Mouse (Mus musculus) urinary bladder, postnatal 25 days (tissue): Measurements from ENCODE around the gene Nmb.
A peak's percentile ranks its signal among the peaks of the same experiment; 100 is the strongest.

Source experiments
- DNase-seq: peaks from one replicate; pipeline ENCODE4 v3.0.0; 2022; ENCODE audit warnings: low spot score

The Nmb gene

DNA sequence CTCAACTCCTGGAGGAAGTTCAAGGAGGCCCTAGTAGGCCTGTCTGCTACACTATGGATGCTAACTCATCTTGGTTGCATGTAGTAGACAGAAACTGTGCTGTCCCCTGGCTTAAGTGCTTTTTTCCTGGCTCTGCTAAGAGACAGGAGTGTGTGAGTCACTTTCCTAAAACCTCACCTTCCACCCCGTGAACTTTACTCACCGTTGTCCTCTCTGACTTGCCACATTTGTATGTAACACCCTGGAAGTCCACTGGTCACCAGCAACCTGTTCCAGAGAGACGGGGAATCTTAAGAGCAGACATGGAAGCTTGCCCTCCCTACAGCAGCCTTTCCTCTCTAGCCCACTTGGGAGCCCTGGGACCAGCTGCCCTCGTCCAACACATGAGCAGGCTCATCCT, 7.2 kb downstream of the Nmb start:
- no peak for DNase-seq

DNA sequence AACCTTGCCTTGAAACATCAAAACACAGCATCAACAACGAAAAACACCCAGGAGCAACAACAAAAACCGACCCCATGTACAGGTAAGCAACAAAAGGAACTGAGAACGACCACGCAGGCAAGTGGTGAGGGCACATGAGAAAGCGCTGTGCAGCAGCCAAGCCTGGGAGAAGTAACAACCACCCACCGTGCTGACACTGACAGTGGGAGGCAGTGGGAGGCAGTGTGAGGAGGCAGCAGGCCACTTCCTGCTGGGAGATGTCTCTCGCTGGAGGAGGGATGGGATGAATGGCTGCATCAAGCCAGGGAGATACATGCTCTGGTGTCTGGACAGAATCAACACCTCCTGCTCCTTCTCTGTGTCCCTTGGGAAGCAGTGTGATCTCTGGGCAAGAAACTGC, 7.7 kb downstream of the Nmb start:
- no peak for DNase-seq

DNA sequence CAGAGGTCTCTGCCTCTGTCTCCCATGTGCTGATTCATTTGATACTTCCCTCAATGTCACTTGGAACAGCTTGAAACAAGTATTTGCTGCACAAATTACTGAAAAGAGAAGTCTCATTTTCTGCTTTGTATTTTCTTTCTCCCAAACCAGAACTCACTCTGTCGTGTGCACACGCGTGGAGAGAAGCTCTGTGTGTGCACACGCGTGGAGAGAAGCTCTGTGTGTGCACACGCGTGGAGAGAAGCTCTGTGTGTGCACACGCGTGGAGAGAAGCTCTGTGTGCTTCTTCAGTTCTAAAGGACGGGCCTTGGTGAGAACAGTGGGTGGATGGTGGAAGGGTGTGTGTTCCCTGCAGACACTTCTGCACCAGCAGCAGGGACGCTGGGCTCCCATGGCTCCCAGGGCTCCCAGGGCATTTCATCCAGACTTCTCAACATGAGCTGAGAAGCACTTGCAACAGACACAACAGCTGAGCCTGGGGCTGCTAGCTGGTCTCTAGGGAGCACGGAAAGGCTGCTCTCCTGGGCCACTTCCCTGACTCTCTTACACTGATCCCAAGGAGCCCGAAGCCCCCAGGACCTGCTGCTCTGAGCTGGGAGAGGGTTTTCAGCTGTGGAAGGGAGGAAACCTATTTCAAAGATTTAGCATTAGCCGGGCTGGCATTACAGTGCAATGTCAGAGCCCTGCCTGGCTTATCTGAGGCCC, 9.9 kb downstream of the Nmb start:
- DNase-seq = no peak

DNA sequence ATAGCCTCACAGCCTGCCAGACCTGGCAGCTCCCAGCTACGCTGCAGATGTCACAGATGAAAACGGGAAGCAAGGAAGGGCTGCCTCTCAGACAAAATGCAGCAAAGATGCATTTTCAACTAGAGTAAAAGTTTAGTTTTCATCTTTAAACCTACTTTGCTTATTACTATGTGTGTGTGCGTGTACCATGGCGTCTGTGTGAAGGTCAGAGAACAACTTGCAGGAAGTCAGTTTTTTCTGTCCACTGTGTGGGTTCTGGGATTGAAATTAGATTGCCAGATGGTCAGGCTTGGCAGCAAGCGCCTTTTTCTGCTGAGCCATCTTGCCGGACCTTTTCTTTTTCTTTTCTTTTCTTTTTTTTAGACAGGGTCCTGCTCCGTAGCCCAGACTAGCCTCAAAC, 10.7 kb downstream of the Nmb start:
- DNase-seq = no peak

DNA sequence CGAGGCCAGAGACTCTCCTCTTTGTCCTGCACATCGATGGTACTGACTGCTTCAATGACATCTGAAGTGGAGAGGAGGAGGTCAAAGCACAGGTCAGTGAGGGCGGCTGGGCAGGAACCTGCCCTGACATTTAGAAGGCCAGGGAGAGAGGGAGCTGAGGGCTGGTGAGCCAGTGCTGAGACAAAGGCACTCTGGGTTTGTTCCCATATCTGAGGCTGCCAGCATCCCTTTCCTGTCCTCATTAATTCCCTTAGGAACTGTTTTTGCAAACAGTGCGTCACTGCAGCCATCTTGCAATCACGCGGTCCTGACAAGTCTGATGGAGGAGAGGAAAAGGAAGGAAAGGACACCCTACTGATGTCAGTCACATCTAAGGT, 11.1 kb downstream of the Nmb start:
- no peak for DNase-seq

DNA sequence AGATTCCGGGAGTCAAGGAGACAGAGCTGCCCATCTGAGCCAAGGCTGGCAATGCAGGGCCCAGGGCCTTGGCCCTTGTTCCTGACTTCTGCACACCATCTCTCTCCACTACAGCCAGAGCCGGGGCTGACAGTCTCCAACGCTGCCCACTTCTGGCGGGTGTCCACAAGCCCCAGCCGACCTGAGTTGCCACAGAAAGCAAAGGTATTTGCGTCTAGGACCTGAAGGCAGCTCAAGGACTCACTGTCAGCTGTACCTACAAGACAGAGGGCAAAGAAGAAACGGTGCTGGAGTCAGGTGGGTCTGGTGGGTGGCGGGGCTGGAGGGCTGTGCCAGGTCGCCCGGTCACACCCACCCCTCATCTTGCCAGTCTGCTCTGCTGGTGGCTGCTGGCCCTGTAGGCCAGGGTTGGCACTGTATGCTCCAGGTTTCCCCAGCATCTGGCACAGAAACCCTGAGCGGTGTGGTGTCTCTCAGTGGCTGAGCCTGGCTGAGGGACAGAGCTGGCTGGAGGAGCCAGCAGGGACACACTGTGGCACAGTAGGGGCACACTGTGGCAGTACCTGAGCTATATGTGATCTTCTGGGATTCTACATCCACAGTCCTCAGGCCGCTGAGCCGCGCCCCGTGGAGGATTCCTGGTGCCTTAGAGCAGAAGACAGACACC, 11.7 kb downstream of the Nmb start:
- no peak for DNase-seq

DNA sequence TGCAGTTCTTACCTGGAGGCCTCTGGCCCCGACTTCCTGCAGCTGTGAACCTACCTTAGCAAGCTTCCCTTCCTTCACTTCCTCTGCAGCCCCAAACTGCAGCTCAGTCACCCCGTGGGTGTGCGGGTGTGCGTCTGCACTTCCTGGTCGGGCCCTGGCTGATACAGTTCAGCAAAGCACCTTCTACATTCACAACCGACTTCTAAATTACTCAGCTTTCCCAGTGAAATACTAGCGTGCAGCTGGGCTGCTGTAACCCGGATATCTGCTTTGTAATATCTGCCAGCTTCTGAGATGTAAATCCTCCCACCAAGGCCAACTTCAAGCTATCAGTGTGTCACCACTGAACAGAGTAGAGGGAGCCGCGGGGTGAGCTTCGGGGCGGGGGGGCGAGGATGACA, 15.0 kb downstream of the Nmb start:
- no peak for DNase-seq

DNA sequence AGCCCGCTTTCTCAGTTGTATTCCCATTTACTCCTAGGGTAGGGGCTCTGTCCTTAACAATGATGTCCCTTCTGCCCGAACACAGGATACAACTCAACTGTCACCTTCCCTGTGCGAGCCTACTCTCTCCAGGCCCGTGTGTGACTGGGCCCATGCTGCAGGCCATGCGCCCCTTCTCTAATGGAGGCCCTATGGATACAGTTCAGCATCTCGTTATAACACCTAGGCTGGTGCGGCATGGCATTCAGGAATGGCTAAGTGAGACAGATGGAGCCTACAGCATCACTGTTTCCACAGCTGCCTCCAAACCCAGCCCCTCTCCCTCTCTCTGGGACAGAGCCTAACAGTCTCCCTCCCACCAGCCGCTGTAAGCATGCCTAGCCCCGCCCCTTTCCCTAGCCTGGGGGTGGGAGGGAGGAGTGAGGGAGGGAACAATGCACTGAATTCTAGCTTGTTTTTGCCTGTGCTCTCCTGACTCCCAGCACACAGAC, 15.8 kb downstream of the Nmb start:
- no peak for DNase-seq

DNA sequence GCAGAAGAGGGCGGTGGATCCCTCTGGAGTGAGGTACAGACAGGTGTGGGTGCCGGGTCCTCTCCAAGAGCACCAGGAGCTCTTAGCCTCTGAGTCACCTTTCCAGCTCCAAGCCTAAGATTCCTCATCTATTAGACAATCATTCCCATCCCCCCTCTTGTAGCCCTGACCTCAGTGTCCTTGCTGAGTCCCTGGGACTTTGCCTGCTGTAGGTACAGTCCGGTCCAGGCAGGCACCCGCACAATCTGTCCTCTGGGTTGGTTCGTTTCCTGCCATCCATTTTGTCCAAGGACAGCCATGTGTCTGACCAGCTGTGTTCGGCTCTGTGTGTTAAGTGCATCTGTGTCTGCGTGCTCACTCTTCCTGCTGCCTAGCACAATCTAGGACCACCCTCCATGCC, 16.3 kb downstream of the Nmb start:
- no peak for DNase-seq

DNA sequence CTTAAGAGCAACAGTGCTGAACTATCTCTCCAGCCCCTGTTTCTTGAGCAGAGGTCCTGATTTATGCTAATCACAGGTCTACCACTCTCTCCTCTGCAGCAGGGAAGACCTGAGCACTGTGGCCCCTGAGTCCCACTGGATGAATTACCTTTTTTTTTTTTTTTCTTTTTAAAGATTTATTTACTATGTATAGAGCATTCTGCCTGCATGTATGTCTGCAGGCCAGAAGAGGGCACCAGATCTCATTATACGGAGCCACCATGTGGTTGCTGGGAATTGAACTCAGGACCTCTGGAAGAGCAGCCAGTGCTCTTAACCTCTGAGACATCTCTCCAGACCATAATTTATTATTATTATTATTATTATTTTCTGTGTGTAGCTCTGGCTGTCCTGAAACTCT, 19.2 kb downstream of the Nmb start:
- no peak for DNase-seq

DNA sequence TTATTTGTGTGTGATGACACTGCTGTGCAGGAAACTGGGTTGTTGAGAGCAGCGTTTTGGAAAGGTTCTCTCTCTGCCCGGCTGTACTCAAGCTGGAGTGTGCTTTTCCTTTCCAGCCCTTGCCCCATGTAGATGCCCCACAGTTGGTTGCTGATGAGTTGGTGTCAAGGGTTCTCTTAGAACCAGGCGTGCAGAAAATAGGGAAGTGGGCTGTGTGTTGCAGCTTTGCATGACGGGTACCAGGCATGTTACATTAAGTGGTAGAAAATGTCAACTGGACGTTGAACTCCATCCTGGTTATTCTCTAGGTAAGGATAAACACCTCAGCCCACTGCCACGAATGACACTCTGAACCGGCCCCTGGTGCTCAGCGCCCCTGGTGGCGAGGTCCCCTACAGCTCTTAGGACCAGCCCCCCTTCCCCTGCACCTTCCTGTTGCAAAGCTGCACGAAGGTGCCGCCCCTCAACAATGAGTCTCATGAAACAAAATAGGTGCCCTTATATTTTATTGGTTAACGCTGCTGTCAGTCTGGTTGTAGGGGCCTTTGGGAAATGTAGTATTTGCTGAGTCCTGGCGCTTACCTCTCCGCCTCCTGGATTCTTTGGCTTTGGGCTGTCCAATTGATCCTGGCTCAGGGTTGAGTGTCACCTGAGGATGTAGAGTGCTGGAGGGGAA, 21.9 kb downstream of the Nmb start:
- DNase-seq = no peak

DNA sequence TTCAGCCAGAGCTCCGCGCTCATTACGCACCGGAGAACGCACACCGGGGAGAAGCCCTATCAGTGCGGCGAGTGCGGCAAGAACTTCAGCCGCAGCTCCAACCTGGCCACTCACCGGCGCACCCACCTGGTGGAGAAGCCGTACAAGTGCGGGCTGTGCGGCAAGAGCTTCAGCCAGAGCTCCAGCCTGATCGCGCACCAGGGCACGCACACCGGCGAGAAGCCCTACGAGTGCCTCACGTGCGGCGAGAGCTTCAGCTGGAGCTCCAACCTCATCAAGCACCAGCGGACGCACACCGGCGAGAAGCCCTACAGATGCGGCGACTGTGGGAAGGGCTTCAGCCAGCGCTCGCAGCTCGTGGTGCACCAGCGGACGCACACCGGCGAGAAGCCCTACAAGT, 29.1 kb downstream of the Nmb start:
- DNase-seq = no peak

DNA sequence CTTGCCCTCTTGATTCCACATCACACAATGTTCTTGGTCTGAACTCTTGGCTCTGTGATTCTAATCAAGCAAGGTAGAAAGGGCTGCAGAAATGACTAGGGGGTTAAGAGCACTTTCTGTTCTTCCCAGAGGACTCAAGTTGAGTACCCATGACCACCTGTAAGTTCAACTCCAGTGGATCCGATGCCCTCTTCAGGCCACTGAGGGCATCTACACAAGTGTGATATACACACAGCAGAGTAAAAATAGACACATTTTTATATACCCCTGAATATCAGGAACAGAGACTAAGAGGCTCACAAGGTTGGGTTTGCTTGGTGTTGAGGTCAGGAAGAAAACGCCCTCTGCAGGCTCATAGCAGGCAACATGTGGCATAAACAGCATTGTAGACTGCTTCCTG, 31.2 kb downstream of the Nmb start:
- no peak for DNase-seq

DNA sequence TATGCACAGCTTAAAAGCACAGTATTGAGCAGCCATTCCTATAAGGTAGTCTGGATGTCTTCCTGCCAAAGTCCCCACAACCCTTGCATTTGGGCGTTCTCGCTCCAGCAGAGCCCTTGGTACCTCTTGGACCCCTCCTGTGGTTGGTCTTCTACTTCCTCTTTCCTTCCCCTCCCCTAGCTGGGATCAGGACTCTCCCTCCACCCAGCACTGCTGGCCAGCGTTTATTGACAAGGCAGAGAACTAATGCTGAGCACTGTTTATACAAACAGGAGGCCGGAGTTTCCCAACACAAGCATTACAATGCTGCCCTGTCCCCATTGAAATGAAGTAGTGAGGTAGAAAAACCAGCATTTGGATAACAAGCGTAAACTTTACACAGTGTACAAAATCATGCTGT, 31.8 kb downstream of the Nmb start:
- no peak for DNase-seq

DNA sequence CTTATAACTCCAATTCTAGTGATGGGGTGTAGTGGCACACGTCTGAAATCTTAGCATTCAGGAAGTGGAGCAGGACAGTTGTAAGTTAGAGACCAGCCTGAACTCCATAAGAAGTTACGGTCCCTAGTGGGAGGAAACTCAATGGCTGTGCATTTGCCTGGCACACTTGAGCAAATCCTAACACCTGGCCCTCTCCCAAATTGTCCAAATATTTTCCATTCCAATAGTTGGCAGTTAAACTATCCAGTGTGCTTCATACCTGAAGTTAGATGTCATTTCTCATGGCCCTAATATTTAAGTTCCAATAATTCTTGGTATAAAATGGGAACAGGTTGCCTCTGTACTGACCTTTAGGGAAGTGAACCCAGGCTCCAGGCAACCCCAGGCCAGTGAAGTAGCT, 36.2 kb downstream of the Nmb start:
- no peak for DNase-seq

DNA sequence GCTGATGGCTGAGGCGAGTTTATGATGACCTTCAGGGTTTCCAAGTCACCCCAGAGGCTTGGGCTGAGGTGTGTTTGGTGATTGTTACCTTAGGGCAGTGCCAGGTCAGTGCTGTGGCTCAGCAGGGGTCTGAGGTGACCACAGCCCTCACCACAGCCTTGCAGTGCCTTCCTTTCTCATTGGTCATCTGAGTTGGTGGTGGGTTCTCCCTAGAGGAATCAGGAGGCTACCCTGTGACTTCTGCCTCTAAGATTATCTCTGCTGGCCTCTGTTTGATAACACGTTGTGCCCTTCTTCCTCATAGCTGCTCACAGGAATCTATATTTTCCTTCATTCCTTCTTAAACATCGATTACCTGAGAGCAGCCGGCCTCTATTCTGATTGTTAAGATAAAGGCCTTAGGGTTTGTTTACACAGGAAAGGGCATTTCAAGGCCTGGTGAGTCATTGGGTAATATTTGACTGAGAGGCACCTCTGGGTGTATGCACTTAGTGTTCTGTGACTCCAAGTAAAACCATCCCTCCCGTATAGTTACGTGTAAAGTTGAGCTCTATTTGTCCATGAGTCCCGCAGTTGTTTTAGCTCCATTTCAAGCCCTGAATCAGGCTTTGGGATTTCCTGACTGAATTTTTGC, 38.2 kb downstream of the Nmb start:
- no peak for DNase-seq

DNA sequence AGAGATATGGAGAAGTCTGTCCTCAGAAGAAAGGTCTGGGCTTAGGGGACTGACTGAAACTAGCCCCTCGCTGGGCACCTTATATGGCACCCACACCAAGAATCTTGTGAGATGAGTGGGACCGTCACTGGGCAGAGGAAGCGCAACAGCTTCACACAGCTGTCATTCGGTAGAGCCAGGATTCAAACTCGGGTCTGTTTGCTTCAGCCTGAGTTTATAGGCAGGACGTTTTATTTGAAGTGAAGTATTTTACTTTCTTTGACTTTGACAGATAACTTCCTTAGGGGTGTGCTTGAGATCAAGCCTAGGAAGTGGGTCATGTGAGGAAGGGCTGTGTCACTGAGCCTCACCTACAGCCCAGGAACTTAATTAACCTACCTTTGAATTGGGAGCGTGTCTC, 39.4 kb downstream of the Nmb start:
- DNase-seq = no peak

DNA sequence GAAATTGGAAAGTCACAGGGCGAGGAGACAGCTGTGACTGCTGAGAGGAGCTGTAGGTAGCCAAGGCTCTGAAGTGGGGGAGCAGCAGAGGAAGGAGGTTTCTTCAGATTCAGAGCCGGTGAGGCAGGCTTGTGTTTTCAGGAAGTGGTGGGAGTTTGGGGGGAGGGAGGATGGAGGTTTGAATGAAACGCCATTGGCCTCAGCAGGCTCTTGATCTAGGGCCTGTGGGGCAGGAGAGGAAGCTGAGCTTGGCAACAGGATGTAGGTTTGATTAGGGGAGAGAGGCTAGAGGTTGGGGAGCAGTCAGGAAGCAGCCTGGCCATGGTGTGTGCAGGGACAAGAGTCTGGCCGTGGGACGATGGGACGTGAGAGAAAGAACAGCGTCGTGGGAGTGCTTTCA, 40.0 kb downstream of the Nmb start:
- DNase-seq = no peak

DNA sequence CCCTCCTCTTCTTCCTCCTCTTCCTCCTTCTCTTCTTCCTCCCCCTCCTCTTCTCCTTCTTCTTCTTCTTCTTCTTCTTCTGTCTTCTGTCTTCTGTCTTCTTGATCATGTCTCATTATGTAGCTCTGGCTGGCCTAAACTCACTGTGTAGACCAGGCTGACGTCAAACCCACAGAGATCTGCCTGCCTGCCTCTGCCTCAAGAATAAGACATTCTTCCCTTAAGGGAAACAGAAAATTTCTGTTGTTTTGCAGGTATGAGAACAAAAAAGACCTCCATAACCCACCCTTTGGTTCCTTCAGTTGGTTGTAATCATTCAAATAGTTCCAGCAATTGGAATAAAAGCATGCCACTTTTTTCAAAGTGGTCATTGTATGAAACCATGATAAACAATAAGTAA, 40.7 kb downstream of the Nmb start:
- no peak for DNase-seq

DNA sequence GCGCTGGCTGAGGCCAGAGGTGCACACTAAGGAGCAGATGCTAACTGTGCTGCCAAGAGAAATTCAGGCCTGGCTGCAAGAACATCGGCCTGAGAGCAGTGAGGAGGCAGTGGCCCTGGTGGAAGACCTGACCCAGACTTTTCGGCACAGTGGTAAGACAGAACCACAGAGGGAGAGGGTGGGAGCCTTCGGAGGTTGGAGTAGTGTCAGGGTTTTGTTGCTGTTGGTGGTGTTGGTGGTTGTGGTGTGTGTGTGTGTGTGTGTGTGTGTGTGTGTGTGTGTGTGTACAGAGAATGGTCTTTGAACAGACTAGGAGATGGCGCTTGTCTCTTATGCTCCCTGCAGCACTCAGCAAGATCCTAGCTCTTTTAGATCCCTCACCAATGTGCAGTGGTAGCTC, 41.4 kb downstream of the Nmb start:
- no peak for DNase-seq

DNA sequence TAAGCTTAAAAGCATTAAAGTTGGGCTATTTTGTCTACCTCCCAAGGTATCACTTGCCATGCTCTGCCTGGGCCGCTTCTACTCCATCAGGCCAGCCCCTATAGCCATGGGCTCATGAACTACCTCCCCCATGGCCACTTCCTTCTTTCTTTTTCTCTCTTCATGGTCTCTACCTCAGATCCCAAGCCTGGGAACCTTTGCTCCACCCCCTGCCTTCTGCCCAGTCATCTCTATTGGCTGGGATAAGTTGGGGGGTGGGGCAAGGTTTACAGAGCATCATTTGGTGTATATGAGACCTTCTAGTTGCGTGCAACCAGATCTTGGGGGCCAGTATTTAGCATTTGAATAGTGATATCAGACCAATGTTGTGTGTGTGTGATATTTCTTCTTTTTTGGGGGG, 42.4 kb downstream of the Nmb start:
- no peak for DNase-seq

DNA sequence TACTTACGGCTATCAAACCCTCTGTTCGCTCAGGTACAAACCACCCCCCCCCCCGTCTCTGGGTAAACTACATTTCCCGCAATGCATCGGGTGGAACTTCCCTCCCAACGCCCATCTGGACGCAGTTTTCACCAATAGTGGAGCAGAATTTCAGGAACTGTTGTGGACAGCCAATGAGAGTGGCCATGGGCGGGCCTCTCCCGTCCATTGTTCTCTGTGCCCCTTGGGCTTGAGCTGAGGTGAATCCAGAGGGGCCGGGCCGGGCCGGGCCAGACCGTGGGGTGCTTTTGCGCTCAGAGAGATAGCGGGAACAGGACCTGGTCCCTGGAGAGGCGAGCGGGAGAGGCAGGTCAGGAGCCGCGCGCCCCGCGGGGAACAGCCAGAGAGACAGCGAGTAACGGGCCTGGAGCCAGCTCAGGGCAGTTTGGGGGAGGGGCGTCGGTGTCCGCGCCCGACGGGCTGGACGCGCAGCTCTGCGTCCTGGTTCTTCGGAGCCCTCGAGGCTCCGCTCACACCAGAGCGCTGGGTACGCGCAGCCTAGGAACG, 44.1 kb downstream of the Nmb start, which contains the start of gene Zscan2:
Zscan2 (plus strand) TSS at position 192 of the 546 bp plus-strand sequence.
- peak; percentile 69 for DNase-seq

DNA sequence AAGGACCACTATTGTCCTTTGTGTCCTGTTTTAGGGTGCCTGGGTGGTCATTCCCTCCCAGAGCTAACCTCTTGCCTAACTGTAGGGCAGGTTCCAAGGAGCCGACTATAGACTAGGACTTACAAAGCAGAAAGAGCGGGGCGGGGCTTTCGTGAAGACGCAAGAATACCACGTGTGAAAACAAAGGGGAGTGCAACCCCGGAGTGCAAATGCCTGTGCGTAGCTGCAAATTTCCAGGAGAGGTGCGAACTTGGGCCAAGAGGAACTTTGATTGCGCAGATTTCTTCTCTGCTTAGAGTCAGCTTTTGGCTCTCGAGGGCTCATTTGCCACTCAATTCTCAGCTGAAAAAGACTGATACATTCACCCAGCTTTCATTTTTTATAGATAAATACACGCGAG, 44.6 kb downstream of the Nmb start:
- DNase-seq = peak; percentile 34
